Mouse (Mus musculus) frontal cortex, postnatal 14 days (tissue): ENCODE data around the gene Retreg3.

Experiments
- DNase-seq, 2 experiments: peaks; one replicate each; pipeline ENCODE4 v3.0.0; 2022; ENCODE audit warnings: low spot score in 2 of 2

Gene Retreg3

GRCm38 (mm10) chr11:101079746-101080145 is 39.9 kb downstream of the Retreg3 start:
- DNase-seq: no peak

- no peak for DNase-seq
Measured at GRCm38 (mm10) chr11:101078121-101078520, 41.6 kb downstream of the Retreg3 start, which contains the start of gene Hsd17b1. Gene Hsd17b1, plus strand, starts transcription at chr11:101078411.

- DNase-seq: no peak
Measured at GRCm38 (mm10) chr11:101071810-101072428, 47.8 kb downstream of the Retreg3 start.

GRCm38 (mm10) chr11:101070987-101071386 is 48.7 kb downstream of the Retreg3 start:
- DNase-seq: no peak

- no peak for DNase-seq
Measured at GRCm38 (mm10) chr11:101070189-101070527, 49.5 kb downstream of the Retreg3 start.

GRCm38 (mm10) chr11:101069391-101070188 is 50.1 kb downstream of the Retreg3 start, which contains the start of gene Naglu:
Gene Naglu, plus strand, starts transcription at chr11:101070012.
- peak; percentile 91 to 94 for DNase-seq

- DNase-seq: peak; percentile 62 to 73
Measured at GRCm38 (mm10) chr11:101066549-101067412, 52.9 kb downstream of the Retreg3 start.

GRCm38 (mm10) chr11:101065002-101065401 is 54.7 kb downstream of the Retreg3 start:
- no peak for DNase-seq

- no peak for DNase-seq
Measured at GRCm38 (mm10) chr11:101064462-101064861, 55.2 kb downstream of the Retreg3 start.

- DNase-seq: no peak
Measured at GRCm38 (mm10) chr11:101063676-101064327, 55.9 kb downstream of the Retreg3 start.

- no peak for DNase-seq
Measured at GRCm38 (mm10) chr11:101062971-101063675, 56.6 kb downstream of the Retreg3 start.

- no peak for DNase-seq
Measured at GRCm38 (mm10) chr11:101062165-101062884, 57.4 kb downstream of the Retreg3 start.

GRCm38 (mm10) chr11:101061049-101061448 is 58.6 kb downstream of the Retreg3 start:
- DNase-seq: no peak

- DNase-seq: no peak
Measured at GRCm38 (mm10) chr11:101060126-101060525, 59.6 kb downstream of the Retreg3 start.

- DNase-seq: no peak
Measured at GRCm38 (mm10) chr11:101059473-101059872, 60.2 kb downstream of the Retreg3 start.

- no peak for DNase-seq
Measured at GRCm38 (mm10) chr11:101058726-101059125, 61.0 kb downstream of the Retreg3 start.

- DNase-seq: peak in 1 of 2 experiments; percentile 75
Measured at GRCm38 (mm10) chr11:101057860-101058259, 61.8 kb downstream of the Retreg3 start.

GRCm38 (mm10) chr11:101056885-101057284 is 62.8 kb downstream of the Retreg3 start:
- no peak for DNase-seq

- DNase-seq: no peak
Measured at GRCm38 (mm10) chr11:101055418-101055817, 64.3 kb downstream of the Retreg3 start.

- no peak for DNase-seq
Measured at GRCm38 (mm10) chr11:101053974-101054373, 65.7 kb downstream of the Retreg3 start.
